Mouse (Mus musculus) heart, embryonic 15.5 days (tissue): ENCODE measurements around the gene Hist1h2br. TPM values are rescaled to one million over a fixed set of nuclear protein-coding genes. Genes with fewer than 3 reads are reported as not detected.
A peak's percentile ranks its signal among the peaks of the same experiment; 100 is the strongest.
"Not testable (repeated sequence)": the region's sequence is repeated elsewhere in the genome, so short reads cannot be mapped to it uniquely, and the experiment has no call there.

Experiments used
- ATAC-seq: fragments of 200-750 bp; cut with Nextera tagmentation; replicated peaks from 2 replicates; pipeline ENCODE4 v1.8.0; 2017; ENCODE audit warnings: low read depth, moderate TSS enrichment; ENCODE audit not compliant: insufficient number of reproducible peaks, insufficient read depth, low FRiP score
- H3K27ac ChIP-seq: fragments of 300-500 bp; sonication (generic); 2 replicates; pipeline ENCODE4 v1.5.1; 2015; ENCODE audit warnings: mild to moderate bottlenecking, inconsistent platforms
- H3K27me3 ChIP-seq: fragments of 300-500 bp; sonication (generic); 2 replicates; pipeline ENCODE4 v1.6.1; 2015; ENCODE audit warnings: inconsistent platforms
- H3K36me3 ChIP-seq: fragments of 300-500 bp; sonication (generic); 2 replicates; pipeline ENCODE4 v1.6.1; 2015; ENCODE audit warnings: mild to moderate bottlenecking, inconsistent platforms
- H3K4me1 ChIP-seq: fragments of 300-500 bp; sonication (generic); replicated peaks from 2 replicates; pipeline ENCODE4 v1.6.1; 2015; ENCODE audit warnings: inconsistent platforms
- H3K4me2 ChIP-seq: fragments of 300-500 bp; sonication (generic); 2 replicates; pipeline ENCODE4 v1.6.1; 2015; ENCODE audit warnings: inconsistent platforms, mild to moderate bottlenecking, moderate library complexity
- H3K4me3 ChIP-seq: fragments of 300-500 bp; sonication (generic); 2 replicates; pipeline ENCODE4 v1.5.1; 2015; ENCODE audit warnings: mild to moderate bottlenecking, inconsistent platforms
- H3K9ac ChIP-seq: fragments of 300-500 bp; sonication (generic); 2 replicates; pipeline ENCODE4 v1.6.1; 2015; ENCODE audit warnings: mild to moderate bottlenecking, inconsistent platforms
- H3K9me3 ChIP-seq: fragments of 300-500 bp; sonication (generic); replicated peaks from 2 replicates; pipeline ENCODE4 v1.6.1; 2016; ENCODE audit warnings: inconsistent platforms
- WGBS: fragments of 180-500 bp; shearing (Covaris S2); methylation state at CpG from one replicate; pipeline ENCODE4 v1.1.7; 2015; ENCODE audit warnings: mixed read lengths; 5-methylcytosine and 5-hydroxymethylcytosine counted together
- polyA plus RNA-seq: library from polyadenylated mRNA; unstranded; fragments of >200 nt; fragmentation: Nextera tagmentation; extraction: Ambion mirVana; gene quantifications from 2 replicates; pipeline ENCODE4 v1.2.1, GENCODE M21; 2015

Hist1h2br gene
- polyA plus RNA-seq, 1 experiment from 2014 or later = 7.8 TPM

DNA sequence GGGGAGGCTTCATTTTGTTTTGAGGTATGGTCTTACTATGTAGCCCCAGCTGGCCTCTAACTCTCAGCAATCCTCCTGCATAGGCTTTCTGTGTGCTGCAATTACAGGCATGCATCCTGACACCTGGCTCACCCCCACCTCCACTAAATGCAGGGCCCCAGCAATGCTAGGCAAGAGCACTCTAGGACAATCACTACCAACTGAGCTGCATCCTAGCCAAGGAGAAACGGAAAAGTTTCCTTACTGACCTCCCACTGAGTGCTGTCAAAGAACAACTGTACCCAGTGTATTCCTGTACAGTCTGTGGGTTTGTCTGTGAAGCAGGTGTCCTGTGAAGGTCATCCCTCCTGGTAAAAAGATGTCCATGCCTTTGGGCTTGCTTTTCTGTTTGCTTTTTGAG is 17.2 kb downstream of the Hist1h2br start:
- not testable (repeated sequence) for ATAC-seq, H3K9ac ChIP-seq, H3K36me3 ChIP-seq, H3K4me2 ChIP-seq, H3K4me3 ChIP-seq, H3K9me3 ChIP-seq, H3K27me3 ChIP-seq
- H3K27ac ChIP-seq = 0 out of 2 replicates have a peak overlapping the region, but pooled peaks have one; percentile 15
- H3K4me1 ChIP-seq = peaks cover 15% of the 10 kb centered on the region
- 41% methylated on average over 1 of the region's 1 CpGs for WGBS

DNA sequence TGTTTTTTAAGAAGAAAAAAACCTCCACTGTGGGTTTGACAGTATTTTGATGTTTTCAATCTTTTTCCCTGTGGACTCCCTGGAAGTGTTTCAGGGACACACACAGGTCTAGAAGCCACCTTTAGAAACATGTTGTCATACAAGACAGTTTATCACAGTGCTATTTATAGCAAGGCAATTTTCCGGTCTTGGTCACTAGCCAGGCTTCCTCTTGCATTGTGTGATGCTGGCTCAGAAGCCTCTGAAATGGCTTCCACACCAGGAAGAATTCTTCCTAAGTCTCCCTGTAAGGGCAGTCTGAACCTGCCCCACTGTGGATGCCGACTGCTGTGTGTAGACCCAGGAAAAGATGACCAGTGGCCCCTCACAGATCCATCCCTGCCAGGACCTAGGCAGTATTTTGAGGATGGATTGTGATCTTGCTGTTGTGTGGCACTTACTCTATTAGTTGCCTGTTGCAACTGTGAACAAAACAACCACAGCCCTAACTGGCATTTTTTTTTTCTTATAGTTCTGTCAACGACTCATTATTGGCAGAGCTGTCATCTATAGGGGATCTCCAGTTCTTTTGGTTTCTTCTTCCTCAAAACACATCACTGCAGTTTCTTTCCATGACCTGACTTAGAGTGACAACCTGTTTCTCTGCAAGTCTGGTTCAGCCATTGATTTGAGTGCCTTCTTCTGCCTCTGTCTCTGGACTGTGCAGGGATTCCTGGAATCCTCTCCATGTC is 18.8 kb downstream of the Hist1h2br start:
- Histone ChIP-seq H3K4me3 (no peak overlapping the region), H3K4me1 (peaks cover 15% of the 10 kb centered on the region)

DNA sequence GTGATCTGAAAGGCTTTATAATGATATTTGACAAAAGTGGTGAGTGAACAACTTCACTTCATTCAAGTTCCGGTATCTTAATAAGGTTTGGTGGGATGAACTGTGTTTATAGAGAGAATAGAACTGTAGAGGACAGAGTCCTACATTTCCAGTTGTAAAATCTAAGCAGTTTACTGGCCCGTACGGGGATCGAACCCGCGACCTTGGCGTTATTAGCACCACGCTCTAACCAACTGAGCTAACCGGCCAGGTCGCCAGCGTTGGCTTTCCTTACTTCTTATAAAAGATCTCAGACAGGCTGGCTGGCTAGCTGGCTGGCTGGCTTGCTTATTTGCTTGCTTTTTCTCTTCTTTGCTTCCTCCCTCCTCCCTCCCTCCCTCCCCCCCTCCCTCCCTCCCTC is 21.6 kb downstream of the Hist1h2br start:
- Histone ChIP-seq H3K4me2 (peak overlapping the region; percentile 55), H3K4me1 (peaks cover 15% of the 10 kb centered on the region), H3K9ac (no peak overlapping the region), H3K27ac (no peak overlapping the region), H3K27me3 (no peaks in the 10 kb centered on the region), H3K36me3 (no peaks in the 10 kb centered on the region), H3K4me3 (peak overlapping the region; percentile 47), H3K9me3 (no peaks in the 10 kb centered on the region)
- WGBS = 5% methylated on average over 11 of the region's 11 CpGs
- ATAC-seq = peak; percentile 50; the same call in 1 of the 2 replicates

More for the DNA sequence above, 18.8 kb downstream of the Hist1h2br start:
- no peaks in the 10 kb centered on the region for H3K36me3 ChIP-seq
- no peak overlapping the region for H3K9ac ChIP-seq
- no peaks in the 10 kb centered on the region for H3K9me3 ChIP-seq
- no peaks in the 10 kb centered on the region for H3K27me3 ChIP-seq
- H3K27ac ChIP-seq = peak overlapping the region; percentile 82
- WGBS = 37% methylated on average over 3 of the region's 3 CpGs
- H3K4me2 ChIP-seq = peak overlapping the region; percentile 38; the same call in 1 of the 2 replicates
- ATAC-seq = peak; percentile 71; the same call in 1 of the 2 replicates

DNA sequence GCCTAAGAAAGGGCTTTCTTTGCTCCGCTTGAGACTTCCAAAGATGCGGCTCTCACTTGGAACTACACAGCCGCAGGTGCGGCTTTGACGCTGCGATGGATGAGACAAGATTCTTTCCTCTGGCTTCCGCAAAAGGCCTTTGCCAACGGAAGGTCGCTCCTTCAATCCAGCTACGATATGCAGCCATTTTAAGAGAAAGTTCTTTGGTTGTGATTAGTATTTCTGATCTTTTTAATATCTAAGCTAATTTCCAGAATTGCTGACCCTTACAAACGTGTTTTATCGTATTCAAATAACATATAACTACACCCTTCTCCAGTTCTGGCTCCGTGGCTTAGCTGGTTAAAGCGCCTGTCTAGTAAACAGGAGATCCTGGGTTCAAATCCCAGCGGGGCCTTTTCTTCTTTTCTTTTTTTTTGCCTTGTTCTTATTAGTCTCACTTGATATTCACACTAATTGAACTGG is 22.2 kb downstream of the Hist1h2br start:
- H3K36me3 ChIP-seq = no peaks in the 10 kb centered on the region
- no peak for ATAC-seq
- H3K27ac ChIP-seq = no peak overlapping the region
- peak overlapping the region; percentile 55 for H3K4me2 ChIP-seq
- H3K4me3 ChIP-seq = peak overlapping the region; percentile 47
- WGBS = 4% methylated on average over 15 of the region's 15 CpGs
- peak overlapping the region; percentile 16; the same call in 1 of the 2 replicates for H3K9ac ChIP-seq
- peaks cover 15% of the 10 kb centered on the region for H3K4me1 ChIP-seq
- H3K27me3 ChIP-seq = no peaks in the 10 kb centered on the region
- H3K9me3 ChIP-seq = no peaks in the 10 kb centered on the region

DNA sequence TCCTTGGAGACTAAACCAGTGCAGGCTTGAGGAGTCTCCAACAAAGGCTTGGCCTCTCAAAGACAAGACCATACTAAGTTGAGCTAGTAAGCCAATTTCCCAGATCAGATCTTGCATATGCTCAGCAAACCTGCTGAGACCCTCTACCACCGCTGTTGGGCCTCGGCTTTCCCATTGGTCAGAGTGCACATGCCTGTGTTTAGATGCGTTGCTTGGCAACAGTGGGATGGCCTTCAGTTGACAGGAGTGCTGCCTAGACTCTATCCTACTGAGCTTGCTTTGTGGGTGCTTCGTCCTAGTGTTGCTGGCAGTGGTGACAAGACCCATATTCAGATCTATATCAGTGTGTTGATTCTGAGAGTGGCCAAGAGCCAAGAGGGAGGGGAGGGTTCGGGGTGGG is 28.1 kb downstream of the Hist1h2br start:
- no peaks in the 10 kb centered on the region for H3K4me1 ChIP-seq
- no peaks in the 10 kb centered on the region for H3K9me3 ChIP-seq
- no peak overlapping the region for H3K4me2 ChIP-seq
- ATAC-seq = no peak
- no peaks in the 10 kb centered on the region for H3K27me3 ChIP-seq
- no peak overlapping the region for H3K27ac ChIP-seq
- 19% methylated on average over 5 of the region's 5 CpGs for WGBS
- H3K36me3 ChIP-seq = no peaks in the 10 kb centered on the region
- no peak overlapping the region for H3K9ac ChIP-seq
- no peak overlapping the region for H3K4me3 ChIP-seq

DNA sequence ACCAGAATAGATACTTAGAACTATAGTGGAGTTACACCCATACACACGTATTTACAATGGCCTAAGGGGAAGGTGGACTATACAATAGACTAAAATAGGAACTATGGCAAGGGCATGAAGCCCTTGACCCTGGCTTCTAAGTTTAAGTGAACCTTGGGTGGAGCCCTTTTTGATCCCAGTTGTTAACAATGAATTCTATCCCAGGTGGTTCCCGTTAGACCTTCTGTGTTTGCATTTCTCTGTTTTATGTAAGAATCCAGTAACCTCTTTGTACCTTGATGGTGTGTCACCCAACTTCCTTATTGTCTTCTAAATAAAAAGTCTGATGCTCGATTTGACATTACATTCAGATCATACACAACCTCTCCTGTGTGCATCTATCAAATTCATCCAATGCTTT is 32.0 kb downstream of the Hist1h2br start:
- WGBS = 70% methylated on average over 3 of the region's 3 CpGs
- not testable (repeated sequence) for H3K27me3 ChIP-seq, H3K4me3 ChIP-seq, H3K27ac ChIP-seq, H3K36me3 ChIP-seq, H3K4me2 ChIP-seq, H3K9me3 ChIP-seq, H3K9ac ChIP-seq, H3K4me1 ChIP-seq, ATAC-seq

DNA sequence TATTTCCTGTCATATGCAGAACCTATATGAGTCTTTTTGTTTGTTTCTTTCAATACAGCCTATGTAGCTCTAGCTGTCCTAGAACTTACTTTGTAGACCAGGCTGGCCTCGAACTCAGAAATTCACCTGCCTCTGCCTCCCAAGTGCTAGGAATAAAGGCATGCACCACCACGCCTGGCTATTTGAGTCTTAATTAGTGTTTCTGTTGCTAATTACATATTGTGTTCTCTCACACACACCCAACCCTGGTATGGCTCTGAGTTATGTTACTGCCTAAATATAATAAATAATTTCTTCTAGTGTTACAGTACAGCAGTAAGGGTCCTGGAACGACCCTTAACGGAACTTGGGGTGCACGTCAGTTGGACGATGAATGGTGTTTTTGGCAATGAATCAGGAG is 47.2 kb downstream of the Hist1h2br start:
- 81% methylated on average over 6 of the region's 6 CpGs for WGBS
- Histone ChIP-seq H3K4me3 (no peak overlapping the region), H3K4me1 (0 out of 2 replicates have a peak, but pooled peaks cover 2% of the 10 kb centered on the region), H3K36me3 (no peaks in the 10 kb centered on the region), H3K27me3 (no peaks in the 10 kb centered on the region), H3K27ac (no peak overlapping the region), H3K9ac (no peak overlapping the region), H3K9me3 (no peaks in the 10 kb centered on the region), H3K4me2 (no peak overlapping the region)
- ATAC-seq = no peak

DNA sequence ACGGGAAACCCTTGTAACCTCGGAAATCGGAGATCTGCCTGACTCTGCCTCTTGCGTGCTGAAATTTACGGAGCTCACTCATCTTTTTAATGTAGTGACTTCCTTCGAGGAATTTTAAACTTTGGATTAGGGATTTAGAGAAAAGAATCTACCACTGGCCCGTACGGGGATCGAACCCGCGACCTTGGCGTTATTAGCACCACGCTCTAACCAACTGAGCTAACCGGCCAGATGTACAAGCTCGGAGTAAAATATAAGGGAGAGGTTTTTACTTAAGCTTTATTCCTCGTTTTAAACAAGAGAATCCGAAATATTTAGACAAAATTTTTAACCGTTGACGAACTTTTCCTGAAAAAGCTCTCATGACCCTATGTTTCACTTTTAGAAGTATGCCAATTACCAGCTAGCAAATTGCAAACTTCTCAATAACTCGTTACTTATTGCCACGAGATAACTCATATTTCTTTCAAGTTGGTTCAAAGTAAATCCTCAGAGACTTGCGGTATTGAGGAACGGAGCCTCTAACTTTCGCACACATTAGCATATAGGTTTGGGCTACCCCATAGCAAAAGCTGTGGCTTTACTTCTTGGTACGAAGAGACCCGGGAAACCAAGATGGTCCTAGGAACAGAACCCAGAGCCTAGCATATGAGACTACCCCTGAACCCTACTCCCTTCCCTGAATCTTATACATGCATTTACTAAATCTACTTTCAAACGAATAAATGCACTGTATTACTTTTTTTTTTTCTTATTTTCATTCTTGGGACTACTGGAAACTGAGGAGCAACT is 48.5 kb downstream of the Hist1h2br start:
- Histone ChIP-seq H3K27ac (no peak overlapping the region), H3K9me3 (no peaks in the 10 kb centered on the region), H3K36me3 (no peaks in the 10 kb centered on the region), H3K27me3 (no peaks in the 10 kb centered on the region), H3K4me1 (0 out of 2 replicates have a peak, but pooled peaks cover 2% of the 10 kb centered on the region), H3K4me2 (peak overlapping the region; percentile 58), H3K9ac (no peak overlapping the region), H3K4me3 (peak overlapping the region; percentile 50)
- WGBS = 4% methylated on average over 27 of the region's 27 CpGs
- no peak for ATAC-seq

DNA sequence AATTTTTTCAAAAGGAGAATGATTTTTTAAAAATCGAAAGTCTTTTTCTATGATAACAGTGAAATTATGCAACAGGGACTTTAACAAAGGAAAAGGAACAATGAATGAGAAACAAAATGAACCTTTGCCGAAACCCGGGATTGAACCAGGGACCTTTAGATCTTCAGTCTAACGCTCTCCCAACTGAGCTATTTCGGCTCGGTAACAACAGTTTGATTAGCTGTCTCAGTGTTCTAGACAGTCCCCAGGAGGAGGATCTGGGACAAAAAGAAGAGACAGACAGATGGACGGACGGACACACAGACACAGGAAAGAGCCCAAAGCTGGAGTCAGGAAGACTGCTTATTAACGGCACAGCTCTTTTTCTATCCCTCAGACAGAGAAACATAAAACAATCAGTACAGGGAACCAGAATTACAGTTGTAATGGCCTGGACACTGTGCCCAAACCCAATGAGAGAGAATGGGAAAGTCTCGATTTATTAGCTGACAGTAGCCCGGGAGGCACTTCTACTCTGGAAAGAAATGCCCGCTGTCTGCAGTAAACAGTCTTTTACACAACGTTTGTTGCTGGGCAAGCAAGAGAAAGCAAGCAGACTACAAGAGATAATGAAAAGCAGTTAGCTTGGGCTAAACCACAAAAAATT is 49.3 kb downstream of the Hist1h2br start:
- Histone ChIP-seq H3K27me3 (no peaks in the 10 kb centered on the region), H3K4me2 (peak overlapping the region; percentile 58), H3K4me1 (0 out of 2 replicates have a peak, but pooled peaks cover 2% of the 10 kb centered on the region), H3K9me3 (no peaks in the 10 kb centered on the region), H3K27ac (no peak overlapping the region), H3K4me3 (peak overlapping the region; percentile 50), H3K36me3 (no peaks in the 10 kb centered on the region), H3K9ac (no peak overlapping the region)
- ATAC-seq = no peak
- WGBS = 2% methylated on average over 13 of the region's 13 CpGs

DNA sequence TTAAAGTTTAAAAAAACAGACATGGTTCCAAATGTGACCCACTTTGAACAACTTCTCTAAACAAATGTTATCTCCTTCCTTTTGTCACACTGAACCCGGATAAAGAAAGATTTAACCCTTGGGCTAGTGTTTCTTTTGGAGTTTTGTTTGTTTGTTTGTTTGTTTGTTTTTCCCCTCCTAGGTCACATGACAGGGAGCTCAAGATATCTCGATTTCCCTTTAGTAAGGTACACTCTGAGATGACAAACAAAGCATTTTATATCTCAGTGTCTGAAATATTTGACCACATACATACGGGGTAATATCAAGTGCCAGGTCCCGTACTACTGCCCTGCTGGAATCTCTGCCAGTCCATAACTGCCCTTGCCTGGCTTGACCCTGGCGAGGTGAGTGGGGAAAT is 49.9 kb downstream of the Hist1h2br start:
- Histone ChIP-seq H3K27me3 (no peaks in the 10 kb centered on the region), H3K4me1 (0 out of 2 replicates have a peak, but pooled peaks cover 2% of the 10 kb centered on the region), H3K4me2 (peak overlapping the region; percentile 58), H3K36me3 (no peaks in the 10 kb centered on the region), H3K4me3 (peak overlapping the region; percentile 50; the same call in 1 of the 2 replicates), H3K9ac (no peak overlapping the region), H3K9me3 (no peaks in the 10 kb centered on the region), H3K27ac (no peak overlapping the region)
- no peak for ATAC-seq
- 36% methylated on average over 5 of the region's 5 CpGs for WGBS

DNA sequence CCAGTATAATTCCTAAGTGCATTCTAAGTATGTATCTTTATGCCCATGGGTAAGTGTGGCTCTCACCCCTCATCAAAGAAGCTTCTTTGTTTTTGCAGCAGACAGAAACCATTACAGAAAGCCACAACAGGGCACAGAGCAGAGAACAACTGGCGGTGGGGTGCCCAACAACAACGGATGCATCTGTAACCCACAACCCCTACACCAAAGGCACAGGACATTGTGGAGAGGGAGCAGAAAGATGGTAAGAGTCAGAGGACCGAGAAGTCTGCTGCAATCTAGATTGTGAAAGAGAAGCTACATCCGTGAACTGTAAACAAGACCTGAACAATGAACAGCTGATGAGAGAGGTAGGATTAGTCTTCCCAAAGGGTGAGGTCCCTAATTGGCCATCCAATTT is 51.0 kb downstream of the Hist1h2br start:
- H3K27ac ChIP-seq = no peak overlapping the region
- no peaks in the 10 kb centered on the region for H3K9me3 ChIP-seq
- H3K36me3 ChIP-seq = no peaks in the 10 kb centered on the region
- H3K4me2 ChIP-seq = no peak overlapping the region
- no peak overlapping the region for H3K9ac ChIP-seq
- H3K4me1 ChIP-seq = 0 out of 2 replicates have a peak, but pooled peaks cover 2% of the 10 kb centered on the region
- 83% methylated on average over 4 of the region's 4 CpGs for WGBS
- H3K27me3 ChIP-seq = no peaks in the 10 kb centered on the region
- ATAC-seq = no peak
- no peak overlapping the region for H3K4me3 ChIP-seq
